Mouse (Mus musculus) spleen, adult 2 months (tissue): ENCODE data around the gene Inpp5a.

Experiments used
- CTCF ChIP-seq: fragments of 200-500 bp; IDR thresholded peaks from 2 replicates; pipeline ENCODE4 v1.5.1; 2011; ENCODE audit warnings: mild to moderate bottlenecking, inconsistent platforms; ENCODE audit not compliant: insufficient read depth, insufficient read length, insufficient replicate concordance; ENCODE audit errors: extremely low read depth
- POLR2A ChIP-seq: fragments of 200-500 bp; IDR thresholded peaks from 2 replicates; pipeline ENCODE4 v1.6.1; 2011; ENCODE audit warnings: low read depth, low read length, inconsistent platforms

- TF ChIP-seq CTCF (no peak), POLR2A (no peak)
Measured at GRCm38 (mm10) chr7:139377381-139377780, 11.5 kb upstream of the Inpp5a start.
